Mouse (Mus musculus): Measurements from ENCODE around the gene Lin37.

Lin37 gene

DNA sequence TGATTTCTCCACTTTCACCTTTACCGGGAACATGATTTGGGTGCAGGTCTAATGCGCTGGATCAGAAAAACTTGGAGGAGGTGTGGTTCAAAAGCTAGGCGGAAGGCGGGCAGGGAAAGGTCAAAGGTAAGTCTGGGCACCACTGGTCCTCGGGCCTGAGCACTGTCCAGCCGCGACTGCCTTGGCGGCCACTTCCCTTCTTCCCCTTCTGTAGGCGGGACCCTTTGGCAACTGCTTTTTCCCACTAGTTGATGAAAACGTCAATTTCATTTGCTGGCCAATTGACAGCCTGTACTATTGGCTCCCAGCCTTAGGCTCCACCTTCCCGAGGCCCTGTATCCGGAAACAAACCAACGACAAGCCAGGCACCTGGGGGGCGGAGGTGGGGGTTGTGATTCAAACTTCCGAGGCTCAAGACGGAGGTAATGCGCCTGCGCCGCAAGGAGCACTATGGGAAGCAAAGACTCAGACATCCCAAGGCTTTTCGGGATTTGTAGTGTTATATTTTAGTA, at the start of gene Lin37:
Gene Lin37, minus strand, starts transcription at position 396 of the 512 bp plus-strand sequence.
- DNase-seq (ENCODE audit: low read depth, low spot score), result peak; percentile 100

DNA sequence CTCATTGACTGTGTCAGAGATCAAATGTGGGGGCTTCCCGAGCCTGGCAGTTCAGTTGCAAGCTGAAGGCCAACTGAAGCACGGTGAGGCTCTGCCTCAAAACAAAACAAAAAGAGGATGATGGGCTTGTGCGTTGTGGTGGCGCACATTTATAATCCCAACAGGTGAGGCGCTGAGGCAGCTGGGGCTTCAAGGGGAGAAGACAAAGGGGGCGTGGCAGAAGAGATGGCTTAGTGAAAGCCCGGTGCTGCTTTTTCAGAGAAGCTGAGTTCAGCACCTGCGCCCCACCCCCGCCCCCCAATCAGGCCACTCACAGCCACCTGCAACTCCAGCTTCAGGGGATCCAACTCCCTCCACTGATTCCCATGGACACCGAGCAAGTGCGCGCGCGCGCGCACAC, 48.8 kb upstream of the Lin37 start:
- DNase-seq (ENCODE audit: low read depth, low spot score), result no peak

DNA sequence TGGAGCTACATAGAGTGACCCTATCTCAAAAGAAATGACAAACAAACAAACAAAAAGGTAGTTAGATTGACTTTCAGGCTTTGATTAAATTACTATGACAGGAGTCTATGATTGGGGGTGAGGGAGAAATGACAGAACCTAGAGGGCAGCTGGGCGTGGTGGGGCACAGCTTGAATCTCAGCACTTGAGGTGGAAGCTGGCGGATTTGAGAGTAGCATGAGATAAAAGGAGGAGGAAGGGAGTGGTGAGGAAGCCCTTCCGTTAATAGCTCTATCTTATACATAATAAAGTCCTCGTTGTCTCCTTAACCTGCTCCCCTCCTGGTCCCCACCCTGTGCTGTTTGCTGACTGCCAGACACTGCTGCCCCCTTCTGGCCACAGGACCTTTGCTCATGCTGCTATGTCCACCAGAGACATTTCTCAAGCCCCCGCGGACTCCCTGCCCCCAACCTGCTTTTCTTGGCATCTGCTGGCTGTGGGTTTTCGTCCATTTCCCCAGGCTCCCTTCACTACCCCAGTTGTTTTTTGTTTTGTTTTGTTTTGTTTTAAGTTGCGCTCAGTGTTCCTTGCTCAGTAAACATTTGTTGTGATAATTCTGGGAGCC, 48.2 kb upstream of the Lin37 start:
- no peak for DNase-seq (ENCODE audit: low read depth, low spot score)

DNA sequence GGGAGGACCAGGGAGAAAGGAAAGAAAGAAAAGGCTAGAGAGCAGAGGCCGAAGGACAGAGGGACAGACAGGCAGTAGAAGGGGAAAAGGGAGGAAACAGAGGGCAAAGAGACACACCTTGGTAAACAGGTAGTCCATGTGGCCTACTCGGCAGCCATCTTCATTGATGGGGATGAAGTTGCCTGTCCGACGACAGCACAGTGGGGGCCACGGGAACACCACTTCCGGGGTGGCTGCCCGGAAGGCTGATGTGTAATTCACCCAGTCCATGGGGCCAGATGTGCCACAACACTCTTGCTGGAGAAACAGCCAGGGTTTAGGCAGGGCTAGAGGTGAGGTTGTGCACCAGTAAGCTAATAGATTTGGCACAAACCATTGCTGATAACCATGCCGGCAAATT, 45.3 kb upstream of the Lin37 start:
- no peak for DNase-seq (ENCODE audit: low read depth, low spot score)

DNA sequence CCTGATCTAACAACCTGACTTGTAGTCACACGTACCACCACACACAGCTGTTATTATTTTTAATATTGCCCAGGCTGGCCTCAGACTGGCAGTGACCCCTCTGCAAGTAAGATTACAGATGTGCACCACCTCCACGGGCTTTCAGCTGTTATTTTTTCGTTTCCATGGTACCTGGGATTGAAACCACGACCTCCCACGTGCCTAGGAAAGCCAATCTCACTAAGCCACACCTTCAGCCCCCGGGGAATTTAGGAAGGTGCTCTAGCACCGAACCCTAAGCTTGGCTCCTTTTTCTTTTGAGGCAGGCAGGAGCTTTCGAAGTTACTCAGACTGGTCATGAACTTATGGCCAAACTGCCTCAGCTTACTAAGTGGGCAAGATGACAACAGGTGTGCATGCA, 44.8 kb upstream of the Lin37 start:
- DNase-seq (ENCODE audit: low read depth, low spot score), result no peak

DNA sequence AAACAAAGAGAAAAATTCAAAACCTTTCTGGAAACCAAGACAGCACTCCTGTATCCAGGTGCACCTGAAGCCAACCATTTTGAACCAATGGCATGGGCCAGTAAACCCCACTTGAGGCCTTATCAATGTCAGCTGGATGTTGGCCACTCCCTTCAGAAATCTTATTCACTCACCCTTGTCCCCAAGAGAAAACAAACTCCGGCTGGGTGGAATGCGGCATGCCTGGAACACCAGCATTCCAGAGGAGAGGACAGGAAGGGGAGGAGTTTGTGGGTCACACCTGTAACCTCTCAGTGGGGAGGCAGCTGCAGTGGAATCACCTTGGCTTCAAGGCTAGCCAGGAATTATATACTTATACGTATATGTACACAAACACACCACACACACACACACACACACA, 42.9 kb upstream of the Lin37 start:
- DNase-seq (ENCODE audit: low read depth, low spot score), result no peak

DNA sequence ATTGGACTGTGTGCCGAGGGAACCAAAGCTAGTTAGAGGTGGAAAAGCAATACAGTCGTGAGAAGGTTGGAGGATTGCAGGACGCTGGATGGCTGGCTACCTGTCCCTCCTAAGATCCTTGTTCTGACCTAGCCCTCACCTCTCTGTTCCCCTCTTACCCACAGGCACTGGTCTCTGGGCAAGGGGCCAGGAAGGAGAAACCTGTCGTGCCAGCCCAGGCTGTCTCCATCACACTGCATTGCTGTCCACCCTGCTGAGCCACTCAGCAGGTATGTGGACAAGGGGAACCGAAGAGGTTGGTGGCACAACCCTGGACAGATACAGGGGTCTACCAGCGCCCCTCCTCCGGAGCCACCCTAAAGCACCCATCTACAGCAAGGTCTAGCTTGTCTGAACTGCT, 41.0 kb upstream of the Lin37 start:
- no peak for DNase-seq (ENCODE audit: low read depth, low spot score)

DNA sequence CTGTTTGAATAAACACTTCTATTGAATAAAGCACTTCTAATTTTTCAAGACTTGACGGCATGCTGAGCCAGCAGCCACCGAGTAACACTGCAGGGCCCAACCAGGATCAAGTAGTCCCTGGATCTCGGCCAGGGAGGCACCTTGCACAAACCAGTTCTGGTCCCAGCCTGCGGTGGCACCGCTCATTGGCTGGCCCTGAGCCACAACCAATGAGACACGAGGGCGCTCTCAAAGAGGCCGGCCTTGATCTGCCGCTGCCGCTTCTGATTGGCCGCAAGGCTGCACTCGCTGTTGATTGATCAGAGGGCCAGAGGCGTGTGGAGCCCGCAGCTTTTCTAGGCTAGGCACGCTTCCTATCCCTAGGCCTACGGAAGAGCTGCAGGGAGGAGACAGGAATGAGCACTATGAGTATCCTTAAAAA, 40.3 kb upstream of the Lin37 start:
- DNase-seq (ENCODE audit: low read depth, low spot score), result peak; percentile 87

DNA sequence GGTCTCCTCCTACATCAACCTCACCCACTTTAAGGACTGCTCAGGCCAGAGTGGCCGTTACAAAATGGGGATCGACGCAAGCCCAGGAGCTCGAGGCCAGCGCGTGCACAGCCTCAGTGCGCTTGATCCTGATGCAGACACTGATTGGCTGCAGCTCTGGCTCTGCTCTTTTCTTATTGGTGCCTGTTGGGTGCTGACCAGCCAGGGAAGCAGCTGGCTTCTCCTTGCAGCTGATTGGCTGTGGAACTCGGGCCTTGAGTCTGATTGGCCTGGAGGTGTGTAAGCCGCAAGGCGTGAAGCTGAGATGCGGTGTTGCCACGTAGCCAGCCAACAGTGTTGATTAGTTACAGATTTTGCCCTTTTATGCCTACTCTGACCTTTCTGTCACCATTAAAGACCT, 39.1 kb upstream of the Lin37 start, which contains the start of gene Zbtb32:
Gene Zbtb32, minus strand, starts transcription at position 124 of the 400 bp plus-strand sequence.
- DNase-seq (ENCODE audit: low read depth, low spot score), result no peak

DNA sequence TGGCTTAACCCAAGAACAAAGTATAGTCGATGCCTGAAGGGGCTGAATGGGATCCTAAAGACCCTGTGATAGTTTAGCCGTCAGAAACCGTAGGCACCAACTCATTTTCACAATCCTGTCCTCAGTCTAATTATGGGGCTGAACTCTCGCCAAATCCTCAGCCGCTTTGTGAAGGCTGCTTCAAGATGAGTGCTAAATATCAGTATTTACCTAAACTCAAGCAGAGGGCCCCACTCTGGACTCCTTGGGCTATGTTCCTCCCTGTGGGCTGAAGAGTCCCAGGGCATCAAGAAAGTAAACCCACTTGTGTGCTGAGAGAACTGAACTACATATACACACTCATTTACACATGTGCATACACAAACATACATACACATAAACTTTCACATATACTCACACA, 37.2 kb upstream of the Lin37 start:
- no peak for DNase-seq (ENCODE audit: low read depth, low spot score)

DNA sequence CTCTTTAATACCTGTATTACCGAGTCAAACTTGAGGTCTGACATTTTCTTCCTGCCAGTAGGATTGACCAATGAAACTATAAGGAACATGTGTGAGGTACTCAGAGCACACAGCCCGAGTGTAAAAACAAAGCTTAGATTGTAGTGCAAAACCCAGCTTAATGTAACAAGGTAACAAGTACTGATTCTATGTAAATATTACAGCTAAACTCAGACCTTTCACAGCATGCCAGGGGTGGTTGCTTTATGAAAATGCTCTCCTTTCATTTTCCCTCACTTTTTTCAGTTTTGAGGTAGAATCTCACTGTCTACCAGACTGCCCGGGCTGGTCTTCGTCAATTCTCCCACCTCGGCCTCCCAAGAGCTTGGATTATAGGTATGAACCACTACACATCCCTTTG, 36.5 kb upstream of the Lin37 start:
- DNase-seq (ENCODE audit: low read depth, low spot score), result no peak

DNA sequence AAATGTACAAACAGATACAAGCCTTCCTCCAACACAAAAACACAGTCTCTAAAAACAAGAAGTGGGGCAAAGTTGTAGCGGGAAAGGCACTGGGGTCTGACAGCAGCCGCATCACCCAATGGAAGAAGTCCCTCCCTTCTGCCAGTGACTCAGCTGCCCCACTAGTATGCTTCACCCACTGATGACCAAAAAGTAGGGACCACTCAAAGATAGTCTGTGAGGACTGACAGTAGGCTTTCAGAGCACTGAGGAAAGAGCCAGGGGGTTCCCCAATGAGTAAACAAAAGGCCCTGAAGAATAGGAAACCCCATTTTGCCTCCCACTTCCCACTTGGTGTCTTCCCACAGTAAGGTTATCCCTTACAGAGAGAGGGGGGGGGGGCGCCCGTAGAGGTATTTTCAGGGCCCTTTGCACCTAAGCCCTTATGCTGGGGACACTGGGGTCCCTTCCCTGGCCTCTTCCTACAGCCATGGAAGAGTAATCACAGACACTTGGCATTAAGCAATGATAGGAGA, 34.9 kb upstream of the Lin37 start:
- no peak for DNase-seq (ENCODE audit: low read depth, low spot score)

DNA sequence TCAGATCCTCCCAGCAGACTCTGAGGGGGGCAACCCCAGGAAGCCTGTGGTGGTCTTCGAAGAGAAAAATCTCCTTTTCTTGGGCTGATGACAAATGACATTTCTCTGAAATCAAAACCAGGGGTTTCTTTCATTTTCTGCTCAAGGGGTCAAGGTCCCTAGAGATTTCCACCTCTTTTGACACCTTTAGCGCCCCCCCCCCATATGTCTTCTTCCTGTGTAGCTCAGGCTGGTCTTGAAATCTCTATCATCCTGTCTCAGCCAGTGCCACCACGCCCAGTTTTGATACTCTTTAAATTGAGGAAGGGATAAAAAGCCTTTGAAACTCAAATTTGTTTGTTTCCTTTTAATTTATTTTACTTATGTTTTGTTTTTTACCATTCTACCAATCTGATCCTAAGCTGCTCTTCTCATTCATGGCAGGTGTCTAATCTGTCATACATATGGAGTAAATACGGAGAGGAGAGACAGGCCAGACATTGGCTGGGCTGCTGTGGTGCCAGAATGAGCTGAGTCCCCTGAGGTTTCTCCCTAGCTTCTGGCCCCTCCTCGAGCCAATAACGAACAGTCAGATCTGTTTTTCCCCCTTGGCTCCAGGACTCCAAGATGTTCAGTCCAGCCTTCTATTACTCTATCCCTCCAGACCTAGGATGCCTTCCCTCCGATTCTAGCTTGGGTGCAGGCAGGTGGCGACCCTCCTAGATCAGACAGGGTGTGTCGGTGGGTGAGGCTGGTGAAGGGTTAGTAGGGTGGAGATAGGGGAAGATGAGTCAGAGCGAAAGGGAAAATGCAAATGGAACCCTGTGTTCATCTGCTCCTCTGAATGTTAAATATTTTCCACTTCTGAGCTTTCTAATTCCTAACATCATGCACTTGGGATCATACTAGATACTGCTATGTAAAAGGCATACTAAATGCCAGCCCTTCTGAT, 34.2 kb upstream of the Lin37 start:
- no peak for DNase-seq (ENCODE audit: low read depth, low spot score)

DNA sequence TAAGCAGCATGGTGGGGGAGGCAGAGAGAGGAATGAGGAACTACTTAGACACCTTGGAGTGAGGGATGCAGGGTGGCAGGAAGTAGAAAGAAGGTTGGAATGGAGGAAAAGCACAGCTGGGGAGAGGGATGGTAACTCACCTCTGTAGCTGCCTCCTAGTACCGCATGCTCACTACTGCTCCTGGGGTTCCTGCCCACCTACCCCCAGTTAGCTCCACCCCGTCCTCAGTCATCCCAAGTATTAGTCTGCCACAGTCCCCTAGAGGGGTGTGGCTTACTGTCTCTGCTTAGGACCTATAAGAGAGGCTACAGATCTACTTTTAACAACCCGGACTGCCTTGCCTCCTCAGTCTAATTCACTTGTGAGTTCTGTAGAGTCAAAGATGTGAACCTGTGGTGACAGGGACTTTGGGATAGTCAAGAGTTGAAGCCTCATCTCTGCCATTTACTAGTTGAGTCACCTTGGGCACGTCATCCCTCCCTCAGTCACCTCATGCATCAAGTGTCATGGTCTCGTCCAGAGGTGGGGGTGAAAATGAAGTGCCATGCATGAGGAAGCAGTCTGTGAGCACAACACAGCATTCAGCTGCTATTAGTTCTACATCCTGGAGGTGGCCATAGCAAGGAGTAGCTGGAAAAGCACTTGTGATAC, 33.3 kb upstream of the Lin37 start:
- no peak for DNase-seq (ENCODE audit: low read depth, low spot score)

DNA sequence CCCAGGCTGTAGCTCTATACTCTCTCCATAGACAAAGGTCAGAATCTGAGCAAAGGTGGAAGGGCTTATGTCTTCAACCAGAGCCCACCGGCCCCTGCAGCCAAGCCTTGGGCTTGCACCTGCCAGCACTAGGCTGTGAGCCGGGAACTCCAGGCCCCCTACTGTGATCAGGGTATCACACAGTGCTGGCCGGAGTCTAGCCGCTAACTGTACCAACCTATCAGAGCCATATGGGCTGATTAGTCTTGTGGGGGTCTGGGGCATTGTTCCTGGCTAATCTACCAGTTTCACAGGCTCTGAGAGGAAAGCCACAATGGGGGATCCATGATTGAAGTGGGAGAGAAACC, 31.9 kb upstream of the Lin37 start:
- DNase-seq (ENCODE audit: low read depth, low spot score), result no peak

DNA sequence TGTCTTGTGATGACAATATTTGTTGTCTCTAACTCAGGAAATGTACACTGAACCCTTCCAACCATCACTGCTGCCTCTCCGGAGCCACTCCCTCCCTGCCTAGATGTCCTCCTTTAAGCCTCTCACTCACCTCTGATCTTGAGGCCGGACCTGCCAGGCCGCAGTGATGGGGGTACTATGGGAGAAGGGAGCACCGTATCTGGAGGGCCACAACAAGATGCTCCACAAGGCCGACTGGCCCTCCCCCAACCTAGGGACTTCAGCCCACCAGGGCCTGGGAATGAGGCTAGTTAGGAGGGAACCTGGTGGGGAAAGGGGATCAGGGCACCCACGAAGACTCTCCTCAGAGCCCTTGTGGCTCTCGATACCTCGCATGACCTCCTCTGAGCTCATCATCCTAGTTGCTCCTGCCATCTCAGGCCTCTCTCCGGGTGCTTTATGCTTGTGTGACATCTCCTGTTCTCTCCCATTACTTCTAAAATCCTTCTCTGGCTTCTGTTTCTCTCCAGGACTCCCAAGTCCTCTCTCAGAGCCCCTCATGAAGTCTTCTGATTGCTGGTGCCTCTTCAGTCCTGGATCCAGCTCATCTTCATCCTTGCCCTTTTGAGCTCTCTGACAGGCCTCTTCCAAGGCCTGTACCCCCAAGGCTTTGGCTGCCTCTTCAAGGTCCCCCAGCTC, 31.4 kb upstream of the Lin37 start:
- no peak for DNase-seq (ENCODE audit: low read depth, low spot score)

DNA sequence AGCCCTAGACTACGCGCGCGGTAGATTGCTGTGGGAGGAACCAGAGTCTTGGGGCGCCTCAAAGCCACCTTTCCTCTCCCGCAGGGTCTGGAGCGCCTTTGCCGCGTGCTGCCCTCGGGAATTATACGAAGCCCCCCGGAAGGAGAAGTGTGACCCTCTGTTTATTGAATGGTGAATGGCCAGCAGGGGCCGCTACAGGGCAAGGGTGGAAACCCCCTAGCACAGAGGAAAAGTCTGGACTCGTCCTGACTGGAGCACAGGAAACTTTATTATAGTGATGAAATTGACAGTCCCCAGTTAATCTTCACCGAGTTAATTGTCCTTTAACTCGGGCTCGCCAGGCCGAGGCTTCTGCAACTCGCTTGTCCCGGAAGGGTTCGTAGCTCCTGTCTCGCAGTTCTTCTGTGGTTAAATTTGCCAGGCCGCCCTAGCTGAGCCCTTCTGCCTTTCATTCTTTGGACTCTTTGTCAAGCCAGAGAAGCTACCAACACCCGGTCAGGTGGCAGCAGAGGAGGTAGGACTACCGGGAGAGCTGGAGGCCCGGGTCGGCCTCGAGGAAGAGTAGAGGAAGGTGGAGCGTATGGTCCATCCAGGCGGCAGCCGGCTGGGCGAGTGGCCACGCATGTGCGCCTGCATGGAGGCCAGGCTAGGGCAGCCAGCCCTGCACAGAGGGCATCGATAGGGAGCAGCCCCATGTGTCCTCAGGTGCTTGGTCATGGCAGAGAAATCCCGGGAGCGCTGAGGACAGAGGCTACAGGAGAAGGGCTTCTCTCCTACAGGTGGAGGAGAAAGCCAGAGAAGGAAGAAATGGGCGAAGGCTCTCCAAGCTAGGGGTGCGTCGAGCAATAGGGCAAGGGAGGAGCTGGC, 30.0 kb upstream of the Lin37 start:
- peak; percentile 43 for DNase-seq (ENCODE audit: low read depth, low spot score)

DNA sequence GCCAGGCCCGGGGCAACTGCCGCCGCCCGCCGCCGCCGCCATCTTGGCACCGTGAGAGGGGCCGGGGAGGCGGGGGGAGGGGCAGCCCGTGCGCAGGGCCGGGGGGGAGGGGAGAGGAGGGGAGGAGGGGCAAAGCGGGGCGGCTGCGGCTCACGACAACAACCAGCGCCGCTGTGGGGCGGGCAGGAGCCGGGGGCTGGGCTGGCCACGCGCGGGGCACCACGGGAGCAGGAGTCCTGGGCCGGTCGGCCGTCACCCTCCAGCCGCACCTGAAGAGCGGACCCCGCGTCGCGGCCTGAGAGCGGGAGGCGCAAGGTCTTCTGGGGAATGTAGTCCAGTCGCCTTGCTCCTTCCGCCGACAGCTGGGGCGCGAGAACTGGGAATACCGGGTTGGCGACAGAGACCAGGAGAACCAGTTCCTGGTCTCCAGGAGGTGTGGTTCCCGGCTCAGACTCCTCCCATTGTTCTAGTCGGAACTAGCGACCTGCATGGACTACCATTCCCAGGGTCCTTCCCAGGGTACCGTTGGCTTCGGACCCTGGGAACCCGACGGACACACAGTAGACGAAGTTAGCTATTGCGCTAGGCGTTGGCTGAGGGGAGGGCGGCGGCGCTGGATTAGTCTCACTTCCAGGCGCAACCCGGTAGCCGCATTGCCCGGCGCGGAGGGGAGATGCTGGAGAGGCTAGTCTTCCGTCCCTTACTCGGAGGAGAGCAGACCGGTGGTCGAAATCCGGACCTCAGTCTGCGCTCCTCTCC, 29.2 kb upstream of the Lin37 start, which contains the start of gene Kmt2b:
Gene Kmt2b, minus strand, starts transcription at position 51 of the 759 bp plus-strand sequence.
- peak; percentile 97 for DNase-seq (ENCODE audit: low read depth, low spot score)

DNA sequence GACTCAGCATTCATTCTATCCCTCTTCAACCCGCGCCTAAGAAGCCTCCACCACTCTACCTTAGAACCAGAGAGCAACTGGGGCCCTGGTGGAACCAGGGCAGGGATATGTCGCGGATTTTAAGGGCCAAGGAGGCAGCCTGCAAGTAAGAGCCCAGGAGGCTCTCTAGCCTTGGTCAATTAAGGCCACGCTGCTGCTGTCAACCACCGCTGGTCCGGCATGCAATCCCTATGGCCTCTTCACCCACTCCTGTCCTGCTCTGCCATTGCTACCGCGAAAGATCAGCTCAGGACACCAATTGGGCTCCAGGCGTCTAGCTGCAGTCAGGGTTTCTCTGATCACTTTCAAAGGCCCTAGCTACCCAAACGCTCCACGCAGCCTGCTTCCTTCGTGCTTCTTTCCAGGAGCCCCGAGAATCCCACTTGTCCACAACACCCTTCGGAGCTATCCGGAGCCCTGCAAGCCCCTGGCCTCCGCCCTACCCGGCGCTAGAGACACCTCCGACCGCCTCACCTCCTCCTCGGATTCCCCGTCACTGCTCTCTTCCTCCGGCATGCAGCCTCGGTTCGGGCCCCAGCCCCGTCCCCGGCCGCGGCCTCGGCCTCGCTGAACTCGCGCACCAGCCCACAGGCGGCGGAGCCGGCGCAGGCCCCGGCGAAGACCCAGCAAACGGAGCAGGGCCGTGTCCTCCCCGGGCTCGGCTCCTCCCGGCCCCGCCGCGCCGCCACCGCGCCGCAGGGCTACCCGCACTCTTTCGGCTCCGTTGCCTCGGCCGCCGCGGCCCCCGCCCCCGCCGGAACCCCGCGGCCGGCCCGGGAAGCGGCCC, 28.4 kb upstream of the Lin37 start:
- DNase-seq (ENCODE audit: low read depth, low spot score), result no peak

All from telencephalon, adult 2 months (tissue).